Mouse (Mus musculus) hindbrain, embryonic 10.5 days (tissue): ENCODE measurements around the gene Vmn2r38. TPM values are rescaled to one million over a fixed set of nuclear protein-coding genes. Genes with fewer than 3 reads are reported as not detected.
"Not testable (repeated sequence)": the region's sequence is repeated elsewhere in the genome, so short reads cannot be mapped to it uniquely, and the experiment has no call there.

Experiments
- DNase-seq: peaks from one replicate; pipeline ENCODE4 v3.0.0-alpha.2; 2017; ENCODE audit warnings: low spot score
- H3K27ac ChIP-seq: fragments of 300-500 bp; sonication (generic); 2 replicates; pipeline ENCODE4 v1.5.1; 2016; ENCODE audit warnings: mild to moderate bottlenecking, moderate library complexity
- H3K27me3 ChIP-seq: fragments of 300-500 bp; sonication (generic); 2 replicates; pipeline ENCODE4 v1.6.1; 2016; ENCODE audit warnings: mild to moderate bottlenecking; ENCODE audit not compliant: poor library complexity, insufficient read depth, severe bottlenecking
- H3K36me3 ChIP-seq: fragments of 300-500 bp; sonication (generic); 2 replicates; pipeline ENCODE4 v1.6.1; 2016; ENCODE audit warnings: mild to moderate bottlenecking, moderate library complexity
- H3K4me1 ChIP-seq: fragments of 300-500 bp; sonication (generic); replicated peaks from 2 replicates; pipeline ENCODE4 v1.6.1; 2016; ENCODE audit warnings: mild to moderate bottlenecking
- H3K4me3 ChIP-seq: fragments of 300-500 bp; sonication (generic); 2 replicates; pipeline ENCODE4 v1.5.1; 2016; ENCODE audit warnings: mild to moderate bottlenecking, moderate library complexity
- H3K9me3 ChIP-seq: fragments of 300-500 bp; sonication (generic); 2 replicates; pipeline ENCODE4 v1.6.1; 2016; ENCODE audit warnings: mild to moderate bottlenecking, moderate library complexity
- WGBS: fragments of 180-500 bp; shearing (Covaris S2); methylation state at CpG from one replicate; pipeline ENCODE4 v1.1.7; 2016; 5-methylcytosine and 5-hydroxymethylcytosine counted together
- polyA plus RNA-seq: library from polyadenylated mRNA; unstranded; fragments of >200 nt; fragmentation: Nextera tagmentation; extraction: Ambion mirVana; gene quantifications from 2 replicates; pipeline ENCODE4 v1.2.1, GENCODE M21; 2016

Vmn2r38 gene
- not detected in 2 replicates for polyA plus RNA-seq

DNA sequence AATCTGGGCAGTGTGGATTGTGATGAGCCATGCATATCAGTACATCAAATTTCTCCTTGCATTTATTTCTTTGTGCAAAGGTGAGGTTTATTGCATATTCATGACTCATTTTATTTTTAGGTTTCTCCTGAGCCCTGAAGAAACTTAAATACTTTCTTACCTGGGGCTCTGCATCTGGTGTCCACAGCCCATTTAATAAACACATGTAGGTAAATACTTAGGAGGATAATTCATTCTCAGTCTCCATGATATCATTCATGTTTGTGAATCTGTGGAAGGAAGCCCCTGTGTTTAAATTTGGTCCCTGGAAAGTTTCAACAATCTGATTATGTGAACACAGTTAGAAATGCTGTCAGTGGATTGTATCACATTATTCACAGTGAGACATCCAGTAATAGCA lies at the start of gene Vmn2r38:
TSS of gene Vmn2r38 (minus strand) at position 101 of the 400 bp plus-strand sequence.
- not testable (repeated sequence) for H3K4me1 ChIP-seq, DNase-seq, H3K36me3 ChIP-seq, H3K9me3 ChIP-seq, H3K27me3 ChIP-seq, H3K27ac ChIP-seq, H3K4me3 ChIP-seq

DNA sequence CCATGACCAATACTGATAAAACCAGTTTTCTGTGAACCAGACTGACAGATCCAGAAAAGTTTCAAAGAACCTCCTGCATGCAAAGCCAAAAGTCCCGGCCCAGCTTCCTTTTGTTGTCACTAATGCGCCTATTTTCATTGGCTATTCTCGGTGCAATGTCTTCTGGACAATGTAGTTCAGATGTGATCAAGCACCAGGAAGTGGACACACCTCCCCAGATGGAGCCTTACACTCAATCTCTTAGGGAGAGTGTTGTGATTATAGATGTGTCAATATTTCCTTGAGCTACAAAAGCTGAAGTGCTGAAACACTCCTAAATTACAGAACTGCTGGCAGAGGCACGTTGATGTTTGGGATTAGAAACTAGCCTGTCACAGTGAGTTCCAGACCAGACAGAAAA lies 32.3 kb downstream of the Vmn2r38 start:
- H3K4me3 ChIP-seq, H3K27me3 ChIP-seq, H3K27ac ChIP-seq, H3K4me1 ChIP-seq, H3K36me3 ChIP-seq, DNase-seq, H3K9me3 ChIP-seq: not testable (repeated sequence)
- WGBS: 86% methylated on average over 4 of the region's 4 CpGs

DNA sequence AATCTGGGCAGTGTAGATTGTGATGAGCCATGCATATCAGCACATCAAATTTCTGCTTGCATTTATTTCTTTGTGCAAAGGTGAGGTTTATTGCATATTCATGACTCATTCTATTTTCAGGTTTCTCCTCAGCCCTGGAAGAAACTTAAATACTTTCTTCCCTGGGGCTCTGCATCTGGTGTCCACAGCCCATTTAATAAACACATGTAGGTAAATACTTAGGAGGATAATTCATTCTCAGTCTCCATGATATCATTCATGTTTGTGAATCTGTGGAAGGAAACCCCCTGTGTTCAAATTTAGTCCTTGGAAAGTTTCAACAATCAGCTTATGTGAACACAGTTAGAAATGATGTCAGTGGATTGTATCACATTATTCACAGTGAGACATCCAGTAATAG lies 67.0 kb downstream of the Vmn2r38 start, which contains the start of gene Vmn2r39:
TSS of gene Vmn2r39 (minus strand) at position 101 of the 400 bp plus-strand sequence.
- not testable (repeated sequence) for H3K9me3 ChIP-seq, H3K27ac ChIP-seq, DNase-seq, H3K4me1 ChIP-seq, H3K36me3 ChIP-seq, H3K4me3 ChIP-seq, H3K27me3 ChIP-seq

Other genes starting within 250 kb of the Vmn2r38 start
- not detected in 2 replicates for gene Vmn2r40, start 166.4 kb downstream of the Vmn2r38 start, polyA plus RNA-seq
- gene Vmn2r39, start 67.1 kb downstream of the Vmn2r38 start, polyA plus RNA-seq: not detected in 2 replicates
- gene Vmn2r37, start 125.8 kb upstream of the Vmn2r38 start, polyA plus RNA-seq: not detected in 2 replicates